Mouse (Mus musculus): ENCODE measurements around the gene Dnajc15.

Dnajc15 gene

DNA sequence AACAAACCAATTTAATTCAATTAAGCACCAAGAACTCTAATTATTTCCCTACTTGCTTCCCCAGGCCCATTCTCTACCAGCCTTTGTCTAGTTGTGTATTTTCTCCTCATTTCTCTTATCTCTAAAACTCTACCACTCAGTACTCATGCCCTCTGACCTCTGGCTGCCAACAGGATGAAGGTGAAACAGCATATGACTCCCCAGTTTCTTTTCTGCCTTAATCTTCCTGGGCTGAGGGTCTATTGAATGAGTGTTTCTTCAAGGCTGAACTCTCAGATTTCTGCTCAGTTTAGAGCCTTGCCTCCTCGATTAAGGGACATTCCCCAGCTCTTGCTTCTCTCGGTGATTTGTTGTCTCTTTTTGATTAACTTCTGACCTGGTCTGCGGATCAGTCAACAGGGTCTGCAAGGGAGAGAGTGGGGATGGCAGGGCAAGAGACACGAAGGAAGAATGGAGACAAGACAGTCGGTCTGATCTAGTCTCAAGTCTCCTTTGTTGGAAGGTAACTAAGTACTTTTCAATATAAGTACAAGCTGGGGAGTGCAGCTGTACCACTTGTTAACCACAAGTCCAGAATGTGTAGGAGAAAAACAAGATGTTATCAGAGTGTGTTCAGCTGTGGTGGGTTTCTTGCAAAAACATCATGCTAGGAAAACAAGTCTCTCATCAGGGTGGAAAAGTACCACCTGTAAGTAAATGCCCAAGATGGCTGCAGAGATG is 13.9 kb downstream of the Dnajc15 start:
- DNase-seq (ENCODE audit: low spot score in 2 of 2): no peak

DNA sequence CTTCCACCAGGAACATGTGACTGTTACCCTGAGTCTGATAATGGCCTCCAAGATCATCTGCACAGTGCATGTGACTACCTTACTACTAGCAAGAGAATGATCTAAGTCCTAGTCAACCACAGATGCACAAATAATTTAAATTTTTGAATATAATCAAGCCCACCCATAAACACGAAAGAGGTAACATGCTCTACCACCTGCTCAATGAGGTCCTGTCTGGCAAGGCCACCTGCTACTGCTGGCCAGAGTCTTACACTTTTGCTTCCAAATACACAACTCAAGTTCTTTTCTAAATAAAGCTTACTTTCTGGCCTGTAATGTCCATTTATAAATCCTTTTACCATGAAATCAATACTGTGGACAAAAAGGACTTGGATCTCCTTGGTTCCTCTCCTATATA is 15.0 kb downstream of the Dnajc15 start:
- no peak for DNase-seq (ENCODE audit: low spot score in 2 of 2)

DNA sequence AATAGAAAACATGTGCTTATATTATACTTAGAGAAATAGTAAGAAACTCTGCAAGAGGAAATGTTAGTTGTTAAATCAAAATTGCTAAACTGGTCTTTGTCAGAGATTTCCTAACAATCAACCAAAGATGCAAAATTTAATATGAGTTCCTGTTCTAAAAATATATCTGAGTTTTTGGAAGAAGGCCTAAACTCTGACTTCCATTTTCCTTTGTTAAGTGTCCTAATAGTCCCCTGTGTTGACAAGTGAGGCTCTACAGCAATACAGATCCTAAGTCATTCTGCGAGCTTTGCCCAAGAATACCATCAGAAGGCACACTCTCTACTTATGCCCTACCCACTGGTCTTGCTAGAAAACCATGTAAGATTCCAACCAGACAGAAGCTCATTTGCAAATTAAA is 21.0 kb downstream of the Dnajc15 start:
- no peak for DNase-seq (ENCODE audit: low spot score in 2 of 2)

DNA sequence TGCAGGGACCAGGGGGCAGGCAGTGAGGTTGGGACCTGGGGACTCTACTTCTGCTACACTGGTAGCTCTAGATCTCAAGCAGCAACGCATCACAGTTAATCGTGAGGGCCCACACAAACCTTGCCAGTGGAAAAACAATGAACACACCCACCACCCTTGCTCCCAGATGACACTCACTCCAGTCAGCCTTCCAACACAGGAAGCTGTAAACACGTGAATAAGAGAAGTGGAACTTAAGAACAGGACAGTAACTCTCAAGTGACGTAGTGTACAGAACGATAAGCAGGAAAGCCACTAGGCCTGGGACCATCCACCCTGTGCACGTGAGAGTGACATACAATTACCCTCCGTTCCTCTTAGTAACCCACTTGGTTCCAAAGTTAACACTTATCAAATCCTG is 25.1 kb downstream of the Dnajc15 start:
- no peak for DNase-seq (ENCODE audit: low spot score in 2 of 2)

DNA sequence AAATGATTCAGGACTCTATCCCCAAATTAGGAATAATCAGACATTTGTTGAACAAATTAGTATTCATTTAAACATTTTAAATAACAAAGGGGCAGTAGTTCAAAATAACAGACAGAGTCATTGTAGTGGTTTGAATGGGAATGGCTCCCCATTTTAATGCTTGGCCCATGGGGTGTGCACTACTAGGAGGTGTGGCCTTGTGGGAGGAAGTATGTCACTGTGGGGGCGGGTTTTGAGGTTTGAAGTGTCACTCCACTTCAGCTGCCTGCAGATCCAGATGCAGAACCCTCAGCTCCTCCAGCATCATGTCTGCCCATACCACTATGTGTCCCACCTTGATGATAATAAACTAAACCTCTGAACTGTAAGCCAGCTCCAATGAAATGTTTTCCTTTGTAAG is 26.6 kb downstream of the Dnajc15 start:
- DNase-seq (ENCODE audit: low spot score in 2 of 2): no peak

DNA sequence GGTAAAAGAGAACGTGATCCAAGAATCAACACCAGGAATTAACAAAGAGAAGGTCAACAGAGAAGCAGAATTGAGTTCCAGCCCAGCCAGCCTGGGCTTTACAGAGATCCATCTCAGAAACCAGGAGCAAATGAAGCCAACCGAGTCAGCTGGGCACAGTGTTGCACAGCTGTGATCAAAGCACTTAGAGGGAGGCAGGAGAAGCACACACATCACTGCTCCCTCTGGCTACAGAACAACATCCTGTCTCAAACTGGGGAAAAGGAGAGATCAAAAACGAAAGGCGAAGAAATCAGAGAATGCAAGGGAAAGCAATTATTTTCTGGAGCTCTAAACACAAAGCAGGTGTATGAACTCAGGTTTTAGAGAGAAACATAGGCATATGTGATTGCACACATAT is 28.7 kb downstream of the Dnajc15 start:
- DNase-seq (ENCODE audit: low spot score in 2 of 2): no peak

DNA sequence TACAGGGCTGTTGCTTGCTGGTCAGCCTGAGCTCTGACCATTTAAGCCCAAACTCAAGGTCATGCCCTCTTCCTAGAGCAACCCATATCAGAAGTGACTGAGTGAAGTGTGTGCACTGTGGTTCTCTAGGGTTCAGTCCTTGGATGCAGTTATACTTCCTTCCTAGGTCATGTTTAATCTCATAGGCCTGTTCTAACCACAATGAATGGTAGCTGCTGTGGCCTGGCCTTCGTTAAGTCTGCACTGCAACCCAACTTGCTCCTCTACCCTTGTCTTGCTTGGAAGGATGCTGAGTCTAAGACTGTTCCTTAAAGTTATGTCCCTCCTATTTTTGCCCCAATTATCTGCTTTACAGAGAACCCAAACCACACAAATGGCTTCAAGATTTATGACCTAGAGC is 29.4 kb downstream of the Dnajc15 start:
- no peak for DNase-seq (ENCODE audit: low spot score in 2 of 2)

DNA sequence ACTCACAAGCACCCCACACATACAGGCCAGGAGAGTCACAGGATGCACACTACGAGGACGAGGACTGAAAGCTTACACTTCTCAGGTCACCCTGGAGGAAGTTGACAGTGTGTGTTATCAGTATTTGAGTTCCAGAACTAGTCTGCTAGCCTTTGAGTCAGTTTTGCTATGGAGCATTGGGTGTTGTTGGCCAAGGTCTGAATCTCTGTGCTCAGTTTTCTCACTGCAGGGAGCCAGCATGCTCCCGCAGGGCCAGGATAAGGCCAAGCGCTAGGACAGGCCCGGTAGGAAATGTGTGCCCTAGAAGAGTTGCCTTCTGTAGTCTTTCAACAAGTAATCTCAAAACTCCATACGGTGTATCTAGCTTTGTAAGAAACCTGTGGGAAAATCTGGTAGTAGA is 34.4 kb downstream of the Dnajc15 start:
- no peak for DNase-seq (ENCODE audit: low spot score in 2 of 2)

DNA sequence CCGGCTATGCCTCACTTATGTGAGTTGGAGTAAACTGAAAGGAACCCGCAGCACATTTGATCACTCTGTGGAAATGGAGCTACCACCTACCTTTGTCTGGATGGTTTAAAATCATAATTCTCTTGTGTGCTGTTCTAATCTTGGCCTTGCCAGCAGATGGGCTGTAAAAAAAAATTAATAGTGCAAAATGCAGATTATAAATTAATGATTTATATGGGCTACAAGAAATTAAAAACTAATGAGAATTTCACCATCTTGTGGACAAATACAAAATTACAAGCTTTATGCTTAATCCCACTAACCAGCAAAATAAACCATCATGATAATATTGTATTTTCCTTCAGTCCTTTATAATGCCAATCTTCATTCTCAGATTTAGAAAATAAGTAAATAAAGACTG is 34.8 kb downstream of the Dnajc15 start:
- no peak for DNase-seq (ENCODE audit: low spot score in 2 of 2)

DNA sequence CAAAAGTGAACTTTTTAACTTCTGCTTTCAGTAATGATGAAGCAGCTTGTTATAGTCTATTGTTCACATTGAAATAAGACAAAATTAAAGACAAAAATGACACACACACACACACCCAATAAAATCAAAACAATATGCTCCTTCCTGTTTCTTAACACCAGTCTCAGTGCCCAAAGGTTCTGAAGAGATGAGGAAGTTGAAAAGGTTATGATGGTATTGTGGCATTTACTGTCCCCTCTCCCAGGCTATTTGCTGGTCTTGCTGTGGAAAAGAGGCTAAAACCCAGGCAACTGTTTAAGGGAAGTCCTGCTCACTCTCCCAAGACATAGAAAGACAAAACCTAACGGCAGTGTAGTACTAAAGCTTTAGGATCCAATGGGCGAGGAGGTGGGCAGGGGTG is 38.1 kb downstream of the Dnajc15 start:
- no peak for DNase-seq (ENCODE audit: low spot score in 2 of 2)

DNA sequence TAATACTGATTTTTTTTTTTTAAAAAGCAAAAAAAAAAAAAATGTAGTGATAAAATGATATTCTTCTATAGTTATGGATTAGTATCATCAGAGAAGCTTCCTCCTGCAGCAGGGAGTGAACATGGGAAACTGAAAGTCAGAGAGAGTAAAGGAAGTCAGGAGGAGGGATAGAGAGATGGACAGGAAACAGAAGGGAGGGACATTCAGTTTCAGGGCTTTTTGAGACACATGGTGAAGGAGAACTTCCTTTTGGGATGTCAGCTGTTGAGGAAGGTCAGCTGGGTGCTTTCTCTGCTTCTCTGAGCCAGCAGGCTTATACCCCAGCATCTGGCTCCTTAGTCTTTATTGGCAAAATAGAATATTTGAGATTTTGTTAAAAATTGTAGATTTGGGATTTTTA is 42.6 kb downstream of the Dnajc15 start:
- DNase-seq (ENCODE audit: low spot score in 2 of 2): no peak

DNA sequence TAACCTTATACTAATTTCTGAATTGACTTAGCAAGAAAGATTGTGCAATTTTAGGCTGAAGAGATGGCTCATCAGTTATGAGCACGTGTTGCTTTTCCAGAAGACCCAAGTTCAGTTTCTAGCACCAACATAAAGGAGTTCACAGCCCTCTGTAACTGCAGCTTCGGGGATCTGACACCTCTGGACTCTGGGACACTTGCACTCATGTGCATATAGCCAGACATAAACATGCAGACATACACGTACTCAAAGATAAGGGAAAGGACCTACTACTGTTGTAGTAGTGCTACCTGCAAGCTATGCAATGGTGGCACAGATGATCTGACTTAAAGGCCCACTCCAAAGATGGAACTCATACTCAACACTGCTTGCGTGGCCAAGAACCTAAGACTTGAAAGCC is 43.0 kb downstream of the Dnajc15 start:
- no peak for DNase-seq (ENCODE audit: low spot score in 2 of 2)

DNA sequence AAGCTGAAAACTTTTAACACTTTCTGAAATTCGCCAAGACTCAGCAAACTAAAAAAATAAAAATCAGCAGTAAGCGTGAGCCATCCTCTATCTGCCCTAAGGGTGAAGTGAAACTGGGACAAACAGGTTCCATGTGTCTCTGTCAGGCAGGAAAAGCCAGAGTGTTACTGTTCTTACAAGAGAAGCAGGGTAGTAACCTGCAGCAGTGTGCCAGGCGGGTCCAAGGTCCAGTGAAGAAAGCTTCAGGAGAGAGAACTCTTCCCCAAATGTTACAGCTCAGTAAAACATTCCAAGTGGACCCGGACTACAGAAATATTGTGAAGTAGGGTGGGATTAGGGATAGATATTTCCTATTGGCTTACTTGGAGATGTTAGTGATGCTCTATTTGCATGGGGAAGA is 45.3 kb downstream of the Dnajc15 start:
- no peak for DNase-seq (ENCODE audit: low spot score in 2 of 2)

DNA sequence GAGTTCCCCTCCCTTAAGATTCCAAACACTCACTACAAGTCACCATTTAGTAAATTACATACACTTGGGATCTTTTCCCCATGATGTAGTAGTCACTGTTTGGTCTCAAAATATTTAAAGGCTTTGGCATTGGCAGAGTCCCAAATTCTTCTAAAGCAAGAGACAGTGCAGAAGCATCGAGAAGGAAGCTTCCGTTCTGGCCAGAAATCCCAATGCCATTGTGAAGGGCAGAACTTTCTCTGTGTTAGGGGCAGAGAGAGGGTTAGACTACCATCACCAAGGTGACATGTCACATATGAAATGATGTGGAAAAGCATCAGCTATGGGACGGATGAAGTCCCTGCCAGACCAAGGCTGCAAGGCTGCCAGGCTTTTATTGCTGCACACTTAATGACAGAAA is 49.0 kb downstream of the Dnajc15 start:
- no peak for DNase-seq (ENCODE audit: low spot score in 2 of 2)

DNA sequence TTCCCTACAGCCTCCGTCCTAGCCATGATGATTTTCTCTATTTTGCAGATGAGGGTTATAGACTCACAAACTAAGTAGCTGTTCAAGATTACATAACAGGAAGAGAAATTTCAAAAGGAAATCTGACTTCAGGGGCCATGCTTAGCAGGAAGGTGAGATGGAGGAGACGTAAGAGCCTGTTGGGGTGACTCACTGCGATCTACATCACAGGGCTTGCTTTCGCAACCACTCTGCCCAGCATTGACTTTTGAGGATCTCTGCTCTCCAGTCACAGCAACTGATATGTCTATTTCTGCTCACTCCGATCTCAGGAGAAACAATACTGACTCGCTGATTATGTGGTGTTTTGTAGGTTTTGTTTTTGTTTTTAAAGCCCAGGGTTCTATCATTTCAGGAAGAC is 49.8 kb downstream of the Dnajc15 start:
- DNase-seq (ENCODE audit: low spot score in 2 of 2): no peak

DNA sequence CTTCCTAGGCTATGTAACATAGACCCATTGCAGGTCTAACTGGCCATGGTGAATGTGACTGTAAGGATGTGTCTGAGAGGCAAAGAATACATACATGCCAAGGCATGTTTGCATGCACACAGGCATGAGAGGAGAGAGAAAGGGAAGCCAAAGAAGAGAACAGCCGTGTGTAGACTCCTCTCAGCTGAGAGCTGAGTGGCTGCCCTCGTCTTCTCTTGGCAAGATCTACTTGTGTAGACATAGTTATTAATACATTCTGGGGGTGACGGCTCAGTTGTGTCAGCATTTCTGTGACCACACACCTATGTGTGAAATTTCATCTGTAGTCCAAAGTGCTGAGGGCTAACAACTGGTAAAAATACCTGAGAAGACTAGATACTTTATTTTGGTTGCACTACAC is 55.1 kb downstream of the Dnajc15 start:
- no peak for DNase-seq (ENCODE audit: low spot score in 2 of 2)

DNA sequence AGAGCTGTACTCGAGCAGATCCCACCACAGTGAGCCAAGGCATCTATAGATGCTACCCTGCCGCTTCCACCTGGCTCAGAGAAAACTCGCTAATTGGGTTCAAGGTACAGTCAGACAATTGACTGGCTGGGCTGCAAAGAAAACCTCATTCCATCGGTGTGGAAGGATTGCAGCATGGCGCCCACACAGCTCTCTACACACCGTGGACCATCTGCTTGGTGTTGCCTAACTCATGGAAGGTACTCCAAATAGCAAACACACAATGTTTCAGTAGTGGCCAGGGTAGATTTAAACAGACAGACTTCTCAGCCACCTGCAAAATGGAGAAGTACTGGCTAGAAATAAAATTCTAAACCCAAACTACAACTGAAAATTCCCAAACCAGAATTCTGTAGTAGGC is 57.4 kb downstream of the Dnajc15 start:
- DNase-seq (ENCODE audit: low spot score in 2 of 2): peak; percentile 16 to 26

DNA sequence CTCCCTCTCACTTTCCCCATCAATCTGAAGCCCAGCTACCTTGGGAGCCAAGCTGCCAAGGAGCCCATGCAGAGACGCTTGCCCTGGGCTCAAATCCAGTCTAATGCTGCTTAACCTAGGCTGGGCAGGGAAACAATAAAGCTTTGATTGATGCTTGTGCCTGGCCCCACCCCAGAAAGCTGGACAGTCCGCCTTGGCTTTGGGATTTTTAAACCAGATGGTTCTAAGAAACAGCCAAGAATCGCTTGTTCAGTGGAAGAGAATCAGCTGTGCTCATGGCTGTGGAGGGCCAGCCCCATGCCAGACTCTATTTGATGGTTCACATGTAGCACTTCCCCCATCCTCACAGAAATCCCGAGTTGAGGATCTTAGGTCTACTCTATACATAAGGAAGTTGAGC is 60.0 kb downstream of the Dnajc15 start:
- DNase-seq (ENCODE audit: low spot score in 2 of 2): no peak

DNA sequence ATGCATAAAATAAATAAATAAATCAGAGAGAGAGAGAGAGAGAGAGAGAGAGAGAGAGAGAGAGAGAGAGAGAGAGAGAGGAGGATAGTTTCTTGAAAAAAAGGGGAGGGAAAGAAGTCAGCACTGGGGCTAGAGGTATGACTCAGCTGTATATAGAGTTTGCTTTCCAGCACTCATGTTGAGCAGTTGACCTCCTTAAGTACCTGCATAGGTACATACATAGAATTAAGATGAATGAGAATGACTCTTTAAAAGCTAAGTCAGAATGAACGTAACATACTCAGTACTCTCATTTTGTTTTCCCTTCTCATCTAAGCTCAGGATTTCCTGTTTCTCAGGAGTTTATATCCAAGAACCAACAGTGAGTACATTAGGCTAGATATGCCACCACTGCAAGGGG is 62.0 kb downstream of the Dnajc15 start:
- DNase-seq (ENCODE audit: low spot score in 2 of 2): no peak

DNA sequence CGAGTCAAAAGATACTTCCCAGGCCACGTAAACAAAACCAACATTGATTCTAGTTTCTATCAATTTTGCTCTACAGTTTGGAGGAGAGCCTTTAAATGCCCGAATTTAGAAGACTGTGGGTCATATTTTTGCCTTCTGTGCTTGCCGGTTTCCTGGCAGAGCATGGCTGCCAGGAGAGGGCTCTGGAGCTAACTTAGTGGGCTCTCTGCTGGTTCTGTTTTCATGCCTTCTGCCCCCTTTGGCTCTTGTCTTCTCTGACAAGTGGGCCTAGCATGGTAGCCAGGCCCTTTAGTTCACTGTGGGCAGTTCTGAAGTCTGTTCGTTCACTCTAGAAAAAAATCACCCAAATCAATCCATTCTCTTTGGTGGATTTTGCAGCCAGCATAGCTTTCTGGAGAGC is 63.5 kb downstream of the Dnajc15 start:
- DNase-seq (ENCODE audit: low spot score in 2 of 2): no peak

DNA sequence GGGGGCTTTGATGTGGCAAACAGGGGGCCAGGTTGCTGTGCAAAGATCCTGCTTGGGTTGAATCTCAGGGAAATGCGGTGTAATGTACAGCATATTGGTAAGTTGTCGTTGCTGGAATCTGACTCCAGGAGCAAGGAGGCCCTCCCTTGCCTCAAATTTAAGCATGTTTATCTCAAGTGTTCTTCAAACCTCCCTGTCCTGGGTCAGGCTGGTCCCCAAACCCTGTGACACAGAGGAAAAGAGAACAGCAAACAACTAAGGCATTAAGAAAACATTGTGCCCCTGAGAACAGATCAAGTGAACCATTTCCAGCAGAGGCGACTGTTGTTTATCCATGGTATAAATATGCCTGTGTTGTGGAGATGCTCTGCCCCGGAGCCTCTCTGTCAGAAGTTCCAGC is 67.1 kb downstream of the Dnajc15 start:
- DNase-seq (ENCODE audit: low spot score in 2 of 2): no peak

DNA sequence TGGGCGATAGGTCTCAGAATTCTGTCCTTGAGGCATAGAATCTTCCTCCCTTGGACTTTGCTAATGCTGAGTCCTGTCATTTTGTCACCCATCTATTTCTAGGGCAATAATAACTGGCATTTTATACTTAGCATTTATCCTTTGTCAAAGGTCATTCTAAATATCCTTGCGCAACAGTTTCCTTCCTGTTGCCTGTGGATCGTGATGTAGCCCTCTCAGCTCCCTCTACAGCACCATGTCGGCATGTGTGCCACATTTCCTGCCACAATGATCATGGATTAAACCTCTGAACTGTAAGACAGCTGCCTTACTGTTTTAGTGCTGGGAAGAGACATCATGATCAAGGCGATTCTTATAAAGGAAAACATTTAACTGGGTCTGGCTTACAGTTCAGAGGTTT is 68.6 kb downstream of the Dnajc15 start:
- no peak for DNase-seq (ENCODE audit: low spot score in 2 of 2)

DNA sequence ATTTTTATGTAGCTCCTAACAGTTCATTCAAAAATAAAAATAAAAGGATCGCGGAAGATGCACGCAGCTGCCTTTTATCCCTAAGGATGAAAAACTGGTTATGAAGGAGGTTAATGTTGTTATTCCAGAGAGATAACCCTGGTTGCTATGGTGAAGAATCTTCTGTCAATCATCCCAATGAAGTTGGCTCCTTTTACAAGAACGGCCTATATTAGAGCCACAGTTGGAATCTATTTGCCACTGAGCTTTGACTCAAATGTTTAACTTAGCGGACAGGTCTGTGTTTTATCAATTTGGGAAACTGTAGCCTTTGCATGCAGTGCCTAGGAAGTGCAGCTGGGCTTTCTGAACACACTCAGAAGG is 72.7 kb downstream of the Dnajc15 start:
- no peak for DNase-seq (ENCODE audit: low spot score in 2 of 2)

DNA sequence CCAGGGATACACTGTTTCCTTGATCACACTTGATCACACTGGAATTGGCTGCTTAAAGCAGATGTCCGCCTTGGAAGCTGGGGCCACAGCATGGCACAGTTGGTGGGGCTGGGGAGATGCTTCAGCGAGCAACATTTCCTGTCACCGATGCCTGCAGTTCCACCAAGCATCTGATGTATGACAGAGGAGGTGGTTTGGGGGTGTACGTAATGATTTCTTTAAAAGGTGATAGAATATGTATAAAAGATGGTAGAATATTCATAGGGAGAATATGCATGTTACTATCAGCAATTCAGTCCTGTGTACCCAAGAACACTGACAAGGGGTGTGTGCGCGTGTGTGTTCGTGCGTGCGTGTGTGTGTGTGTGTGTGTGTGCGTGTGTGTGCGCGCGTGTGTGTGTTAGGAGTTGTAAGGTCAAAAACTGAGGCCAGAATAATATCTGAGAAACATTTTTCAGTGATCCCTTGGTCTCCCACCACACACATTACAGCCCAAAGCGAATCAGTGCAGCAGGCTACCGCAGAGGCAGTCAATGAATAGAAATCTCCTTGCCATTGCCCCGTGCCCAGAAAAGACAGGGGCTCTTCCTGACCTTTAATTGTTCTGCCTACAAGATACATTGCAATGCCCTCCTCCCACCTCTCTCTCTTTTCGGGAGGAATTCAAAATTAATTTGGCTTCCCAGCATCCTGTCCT is 73.2 kb downstream of the Dnajc15 start:
- DNase-seq (ENCODE audit: low spot score in 2 of 2): no peak
